Mouse (Mus musculus) limb, embryonic 14.5 days (tissue): ENCODE measurements around the gene Chrna4. TPM values are rescaled to one million over a fixed set of nuclear protein-coding genes. Genes with fewer than 3 reads are reported as not detected.

ENCODE experiments used
- ATAC-seq: fragments of 200-750 bp; cut with Nextera tagmentation; 2 replicates; pipeline ENCODE4 v1.8.0; 2017; ENCODE audit warnings: low read depth, moderate number of reproducible peaks, moderate TSS enrichment; ENCODE audit not compliant: low FRiP score
- DNase-seq: peaks from one replicate; pipeline ENCODE4 v3.0.0-alpha.2; 2015; ENCODE audit warnings: low spot score
- H3K27ac ChIP-seq: fragments of 300-500 bp; sonication (generic); replicated peaks from 2 replicates; pipeline ENCODE4 v1.5.1; 2014; ENCODE audit warnings: low read depth, mild to moderate bottlenecking, low read length, moderate library complexity, mixed read lengths
- H3K27me3 ChIP-seq: fragments of 300-500 bp; sonication (generic); 2 replicates; pipeline ENCODE4 v1.6.1; 2014; ENCODE audit warnings: low read length, mixed read lengths; ENCODE audit not compliant: control insufficient read depth, insufficient read depth
- H3K36me3 ChIP-seq: fragments of 300-500 bp; sonication (generic); 2 replicates; pipeline ENCODE4 v1.6.1; 2014; ENCODE audit warnings: mild to moderate bottlenecking, low read length, moderate library complexity, mixed read lengths; ENCODE audit not compliant: control insufficient read depth, insufficient read depth
- H3K4me1 ChIP-seq: fragments of 300-500 bp; sonication (generic); 2 replicates; pipeline ENCODE4 v1.6.1; 2014; ENCODE audit warnings: antibody characterized with exemption, low read length, mixed read lengths; ENCODE audit not compliant: control insufficient read depth, insufficient read depth
- H3K4me2 ChIP-seq: fragments of 300-500 bp; sonication (generic); replicated peaks from 2 replicates; pipeline ENCODE4 v1.6.1; 2014; ENCODE audit warnings: low read depth, mild to moderate bottlenecking, low read length, moderate library complexity; ENCODE audit not compliant: severe bottlenecking
- H3K4me3 ChIP-seq: fragments of 300-500 bp; sonication (generic); replicated peaks from 2 replicates; pipeline ENCODE4 v1.5.1; 2014; ENCODE audit warnings: low read length
- H3K9ac ChIP-seq: fragments of 300-500 bp; sonication (generic); 2 replicates; pipeline ENCODE4 v1.6.1; 2014; ENCODE audit warnings: mild to moderate bottlenecking, low read depth, low read length, moderate library complexity; ENCODE audit not compliant: severe bottlenecking
- H3K9me3 ChIP-seq: fragments of 300-500 bp; sonication (generic); 2 replicates; pipeline ENCODE4 v1.6.1; 2016; ENCODE audit warnings: low read length; ENCODE audit not compliant: control insufficient read depth
- POLR2A ChIP-seq: fragments of 200-500 bp; IDR thresholded peaks from 2 replicates; pipeline ENCODE4 v1.8.0; 2012; ENCODE audit warnings: inconsistent platforms, mild to moderate bottlenecking, moderate library complexity, borderline replicate concordance; ENCODE audit not compliant: insufficient read depth, insufficient read length; ENCODE audit errors: extremely low read depth
- WGBS: fragments of 180-500 bp; shearing (Covaris S2); extraction: QIAGEN DNeasy Blood & Tissue Kit; methylation state at CpG from one replicate; pipeline ENCODE4 v1.1.7; 2014; 5-methylcytosine and 5-hydroxymethylcytosine counted together
- polyA plus RNA-seq, 2 experiments: library from polyadenylated mRNA; depleted of rRNA in 1 of 2; stranded (reverse) in 1 of 2; unstranded in 1 of 2; fragments of >200 nt; fragmentation: Nextera tagmentation in 1 of 2; extraction: Ambion mirVana in 1 of 2; gene quantifications; 2 replicates each; pipeline versions ENCODE4 v1.2.1 to v1.2.3; 2012 to 2014

Chrna4 gene
- polyA plus RNA-seq, 2 experiments, result 1.9 to 2.7 TPM

- 53% methylated on average over 7 of the region's 7 CpGs for WGBS
- no peak for ATAC-seq
Measured at GRCm38 (mm10) chr2:181048252-181048945, 5.1 kb upstream of the Chrna4 start.

DNA sequence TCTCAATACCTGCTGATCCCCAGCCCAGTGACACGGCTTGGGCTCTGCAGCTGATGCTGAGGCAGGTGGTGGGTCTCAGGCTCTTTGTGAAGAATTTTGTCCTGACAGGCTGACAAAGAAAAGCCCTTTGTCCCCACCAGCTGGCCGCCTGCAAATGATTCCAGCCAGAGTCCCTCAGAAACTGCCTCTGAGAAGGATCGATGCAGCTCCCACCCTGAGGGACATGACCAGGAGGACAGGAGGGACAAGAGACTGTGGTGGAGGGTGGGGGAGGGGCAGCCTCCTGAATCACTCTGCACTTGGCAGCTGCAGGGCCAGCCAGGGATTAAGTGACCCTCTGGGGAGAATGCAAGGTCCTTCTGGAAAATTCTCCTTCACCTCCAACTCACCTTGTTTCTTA lies 655 bp upstream of the Chrna4 start:
- Histone ChIP-seq H3K27me3 (peaks cover 20% of the 10 kb centered on the region), H3K27ac (no peak overlapping the region), H3K4me3 (no peak overlapping the region), H3K9ac (no peak overlapping the region), H3K4me2 (no peak overlapping the region), H3K9me3 (no peaks in the 10 kb centered on the region), H3K4me1 (no peaks in the 10 kb centered on the region), H3K36me3 (no peaks in the 10 kb centered on the region)
- WGBS, result 21% methylated on average over 3 of the region's 3 CpGs
- ATAC-seq (no peak), DNase-seq (no peak)
- TF ChIP-seq POLR2A, result no peak

More at GRCm38 (mm10) chr2:181048252-181048945, 5.1 kb upstream of the Chrna4 start:
- no peak overlapping the region for H3K4me2 ChIP-seq
- no peak overlapping the region for H3K27ac ChIP-seq
- no peak overlapping the region for H3K4me3 ChIP-seq
- no peaks in the 10 kb centered on the region for H3K4me1 ChIP-seq
- no peaks in the 10 kb centered on the region for H3K36me3 ChIP-seq
- no peaks in the 10 kb centered on the region for H3K9me3 ChIP-seq
- TF ChIP-seq POLR2A, result no peak
- DNase-seq, result no peak
- H3K27me3 ChIP-seq, result no peaks in the 10 kb centered on the region
- no peak overlapping the region for H3K9ac ChIP-seq

DNA sequence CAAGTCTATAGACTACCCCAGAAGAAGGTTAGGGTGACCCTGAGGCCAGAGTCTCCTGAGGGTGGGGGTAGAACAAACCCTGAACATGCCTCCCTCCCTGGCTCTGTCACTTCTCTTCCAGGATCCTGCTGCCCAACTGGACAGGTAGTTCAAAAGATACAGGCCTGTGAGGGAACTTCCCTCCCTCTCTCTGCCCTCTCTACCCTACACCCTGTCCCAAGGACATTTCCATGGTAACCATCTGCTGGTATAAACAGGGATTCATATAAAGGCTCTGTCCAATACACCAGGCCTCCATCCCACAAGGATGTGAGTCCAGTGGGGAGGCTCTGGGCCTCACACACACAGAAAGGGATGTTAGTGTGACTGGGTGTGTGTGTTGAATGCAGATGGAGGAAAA lies 970 bp downstream of the Chrna4 start:
- H3K4me2 ChIP-seq, result no peak overlapping the region
- peaks cover 36% of the 10 kb centered on the region for H3K27me3 ChIP-seq
- DNase-seq (no peak), ATAC-seq (no peak)
- H3K27ac ChIP-seq, result no peak overlapping the region
- no peaks in the 10 kb centered on the region for H3K4me1 ChIP-seq
- no peaks in the 10 kb centered on the region for H3K9me3 ChIP-seq
- no peak for TF ChIP-seq POLR2A
- no peak overlapping the region for H3K4me3 ChIP-seq
- no peak overlapping the region for H3K9ac ChIP-seq
- H3K36me3 ChIP-seq, result no peaks in the 10 kb centered on the region

DNA sequence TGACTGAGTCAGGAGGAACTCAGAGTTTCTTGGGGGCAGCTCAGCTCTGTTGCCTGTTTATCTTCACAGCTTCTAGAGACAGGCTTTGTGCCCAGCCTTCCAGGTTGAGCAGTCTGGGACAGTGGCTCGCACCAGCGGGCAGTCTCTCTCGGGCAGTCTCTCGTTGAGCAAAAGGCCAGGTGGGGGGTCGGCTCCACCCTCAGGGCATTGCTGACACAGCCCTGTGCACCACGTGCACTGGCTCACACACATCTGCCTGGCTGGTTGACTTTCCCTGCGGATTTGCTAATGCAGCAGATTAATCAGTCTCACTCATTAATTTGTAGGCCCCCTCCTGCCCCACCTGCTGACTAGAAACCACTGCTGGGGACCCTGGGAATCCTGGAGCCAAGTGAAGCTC lies 1.4 kb downstream of the Chrna4 start:
- no peak overlapping the region for H3K9ac ChIP-seq
- H3K27me3 ChIP-seq, result peaks cover 40% of the 10 kb centered on the region
- H3K36me3 ChIP-seq, result no peaks in the 10 kb centered on the region
- H3K9me3 ChIP-seq, result no peaks in the 10 kb centered on the region
- DNase-seq (no peak), ATAC-seq (no peak)
- H3K27ac ChIP-seq, result no peak overlapping the region
- H3K4me2 ChIP-seq, result no peak overlapping the region
- no peak for TF ChIP-seq POLR2A
- H3K4me3 ChIP-seq, result no peak overlapping the region
- H3K4me1 ChIP-seq, result no peaks in the 10 kb centered on the region
- WGBS, result 2% methylated on average over 7 of the region's 7 CpGs

DNA sequence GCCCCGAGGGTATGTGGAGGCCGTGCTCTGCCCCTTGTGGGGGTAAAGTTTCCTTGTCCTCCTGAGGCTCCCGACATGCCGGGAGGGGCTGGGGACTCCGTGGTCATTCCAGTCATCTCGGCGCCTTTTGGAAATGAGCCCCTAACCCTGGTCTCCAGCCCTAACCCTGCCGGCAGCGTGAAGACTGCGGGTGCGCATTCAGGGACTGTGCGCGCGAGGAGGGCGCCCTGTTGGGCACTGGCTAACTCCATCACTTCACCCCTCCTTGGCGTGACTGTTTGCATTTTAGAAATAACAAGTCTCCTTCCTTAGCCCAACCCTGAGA lies 4.0 kb downstream of the Chrna4 start:
- H3K9ac ChIP-seq, result peak overlapping the region; percentile 53
- no peaks in the 10 kb centered on the region for H3K4me1 ChIP-seq
- DNase-seq (no peak), ATAC-seq (peak; percentile 20; the same call in 1 of the 2 replicates)
- TF ChIP-seq POLR2A, result no peak
- peaks cover 46% of the 10 kb centered on the region for H3K27me3 ChIP-seq
- no peak overlapping the region for H3K27ac ChIP-seq
- peak overlapping the region; percentile 96 for H3K4me2 ChIP-seq
- H3K36me3 ChIP-seq, result no peaks in the 10 kb centered on the region
- no peaks in the 10 kb centered on the region for H3K9me3 ChIP-seq
- H3K4me3 ChIP-seq, result peak overlapping the region; percentile 58
- WGBS, result 1% methylated on average over 11 of the region's 16 CpGs
